ENCODE assay signal across 8 mouse cellular contexts in genomic region chr11:99126482-99127253, GRCm38 (mm10). TPM values are rescaled to one million over a fixed set of nuclear protein-coding genes. Genes with fewer than 3 reads are reported as not detected.
DNase-seq lines count a peak whose midpoint lies in the region; ATAC-seq and TF ChIP-seq lines count a peak whose summit lies in the region.

No protein-coding gene starts in this region.

- WGBS in liver, embryonic 11.5 days, result 15% methylated on average over 5 of the region's 5 CpGs

- H3K27ac ChIP-seq in testis, adult 2 months (ENCODE audit: control insufficient read depth, insufficient read depth, low read depth, low read length), result peak overlapping the region; percentile 65
- peak overlapping the region; percentile 3 for H3K27ac ChIP-seq in liver, embryonic 11.5 days (ENCODE audit: low read depth, low read length)

- no peaks in the 10 kb centered on the region for H3K36me3 ChIP-seq in testis, adult 2 months (ENCODE audit: control insufficient read depth, insufficient read depth, low read length)
- no peaks in the 10 kb centered on the region for H3K36me3 ChIP-seq in liver, embryonic 11.5 days (ENCODE audit: control insufficient read depth, insufficient read depth, low read length)

- H3K4me2 ChIP-seq in liver, embryonic 11.5 days, result no peak overlapping the region

- peak; percentile 57; the same call in 1 of the 2 replicates for ATAC-seq in liver, embryonic 11.5 days (replicated peaks; ENCODE audit: low FRiP score)

- no peak for TF ChIP-seq POLR2A in testis, adult 2 months (IDR thresholded peaks at IDR 0.05; ENCODE audit: control insufficient read depth, low read depth, low read length)

- H3K4me1 ChIP-seq in testis, adult 2 months (ENCODE audit: control insufficient read depth, insufficient read depth, low read length), result peaks cover 8% of the 10 kb centered on the region
- H3K4me1 ChIP-seq in liver, embryonic 11.5 days (replicated peaks; ENCODE audit: control insufficient read depth, insufficient read depth, low read length), result peaks cover 17% of the 10 kb centered on the region

- no peak for TF ChIP-seq CTCF in testis, adult 2 months (IDR thresholded peaks at IDR 0.05; ENCODE audit: control insufficient read depth, insufficient read depth, insufficient replicate concordance, low read depth, low read length)

- H3K9me3 ChIP-seq in liver, embryonic 11.5 days (ENCODE audit: control insufficient read depth, low read length), result no peaks in the 10 kb centered on the region

- no peak overlapping the region for H3K9ac ChIP-seq in liver, embryonic 11.5 days (ENCODE audit: low read depth, low read length)

- no peak overlapping the region for H3K4me3 ChIP-seq in testis, adult 2 months (ENCODE audit: control insufficient read depth, low read depth, low read length)
- no peak overlapping the region for H3K4me3 ChIP-seq in liver, embryonic 11.5 days (ENCODE audit: low read depth, low read length)

- no peaks in the 10 kb centered on the region for H3K27me3 ChIP-seq in testis, adult 2 months (ENCODE audit: control insufficient read depth, insufficient read depth, low read length)
- H3K27me3 ChIP-seq in liver, embryonic 11.5 days (replicated peaks; ENCODE audit: control insufficient read depth, insufficient read depth, low read length), result peaks cover 8% of the 10 kb centered on the region

- DNase-seq in adrenal gland, postnatal 10 days, result peak; percentile 42
- no peak for DNase-seq in adrenal gland, postnatal 25 days
- no peak for DNase-seq in testis, postnatal 10 days (ENCODE audit: low spot score)
- no peak for DNase-seq in liver, embryonic 11.5 days (ENCODE audit: low spot score)
- DNase-seq in cerebellum, adult 18-20 months, result no peak
- DNase-seq in adrenal gland, postnatal 4 days (ENCODE audit: low spot score in 2 of 2), result no peak
- no peak for DNase-seq in layer of hippocampus, adult 9-10 months (ENCODE audit: low spot score)

RNA-seq across cellular contexts. Expression of gene Ccr7, which starts 28.2 kb away (rescaled TPM):
- total RNA-seq in adrenal gland, postnatal 10 days (2021), result 1 to 10 TPM; 3.6 to 3.7 TPM
- total RNA-seq in adrenal gland, postnatal 25 days (2021), result 0.21 TPM in 1 of 2 replicates, not detected in the other
- polyA plus RNA-seq in testis, adult 2 months (2012; rRNA removed), result 0.76 and 2.0 TPM in 2 replicates
- 0.36 and 0.58 TPM in 2 replicates for polyA plus RNA-seq in liver, embryonic 11.5 days (2014; fragmentation: Nextera tagmentation; extraction: Ambion mirVana)
- under 1 TPM; 0.34 to 0.51 TPM for total RNA-seq in adrenal gland, postnatal 4 days (2021)

RNA-seq across cellular contexts. Expression of gene Tns4, which starts 37.6 kb away (rescaled TPM):
- total RNA-seq in adrenal gland, postnatal 10 days (2021), result under 1 TPM; 0.12 to 0.51 TPM
- 0.12 TPM in 1 of 2 replicates, not detected in the other for total RNA-seq in adrenal gland, postnatal 25 days (2021)
- 2.0 and 3.3 TPM in 2 replicates for polyA plus RNA-seq in testis, adult 2 months (2012; rRNA removed)
- 0.21 TPM in 1 of 2 replicates, not detected in the other for polyA plus RNA-seq in liver, embryonic 11.5 days (2014; fragmentation: Nextera tagmentation; extraction: Ambion mirVana)
- under 1 TPM; 0.31 to 0.51 TPM for total RNA-seq in adrenal gland, postnatal 4 days (2021)
